ENCODE assay signal across 8 mouse cellular contexts in genomic region chr4:133353367-133354365, GRCm38 (mm10). TPM values are rescaled to one million over a fixed set of nuclear protein-coding genes. Genes with fewer than 3 reads are reported as not detected.
DNase-seq lines count a peak whose midpoint lies in the region; ATAC-seq lines count a peak whose summit lies in the region.

TSS of gene Wdtc1 (minus strand) at chr4:133353481.

- H3K36me3 ChIP-seq in forebrain, embryonic 13.5 days (ENCODE audit: poor library complexity, severe bottlenecking): no peaks in the 10 kb centered on the region
- H3K36me3 ChIP-seq in hindbrain, embryonic 10.5 days: no peaks in the 10 kb centered on the region
- H3K36me3 ChIP-seq in liver, embryonic 11.5 days (ENCODE audit: control insufficient read depth, insufficient read depth, low read length): no peaks in the 10 kb centered on the region
- no peaks in the 10 kb centered on the region for H3K36me3 ChIP-seq in neural tube, embryonic 12.5 days

- H3K27me3 ChIP-seq in forebrain, embryonic 13.5 days: no peaks in the 10 kb centered on the region
- H3K27me3 ChIP-seq in hindbrain, embryonic 10.5 days (ENCODE audit: insufficient read depth, poor library complexity, severe bottlenecking): no peaks in the 10 kb centered on the region
- no peaks in the 10 kb centered on the region for H3K27me3 ChIP-seq in liver, embryonic 11.5 days (replicated peaks; ENCODE audit: control insufficient read depth, insufficient read depth, low read length)
- no peaks in the 10 kb centered on the region for H3K27me3 ChIP-seq in neural tube, embryonic 12.5 days (replicated peaks)

- no peak within 1 kb of the TSS for H3K9ac ChIP-seq in forebrain, embryonic 13.5 days
- no peak within 1 kb of the TSS for H3K9ac ChIP-seq in liver, embryonic 11.5 days (ENCODE audit: low read depth, low read length)
- H3K9ac ChIP-seq in neural tube, embryonic 12.5 days: no peak within 1 kb of the TSS

- no peak within 1 kb of the TSS for H3K4me3 ChIP-seq in forebrain, embryonic 13.5 days
- H3K4me3 ChIP-seq in hindbrain, embryonic 10.5 days: no peak within 1 kb of the TSS
- no peak within 1 kb of the TSS for H3K4me3 ChIP-seq in liver, embryonic 11.5 days (ENCODE audit: low read depth, low read length)
- H3K4me3 ChIP-seq in neural tube, embryonic 12.5 days: no peak within 1 kb of the TSS

- no peak for ATAC-seq in forebrain, embryonic 13.5 days
- ATAC-seq in liver, embryonic 11.5 days (replicated peaks; ENCODE audit: low FRiP score): peak; percentile 49
- ATAC-seq in neural tube, embryonic 12.5 days (ENCODE audit: low FRiP score, low read depth): no peak
- ATAC-seq in CD4-positive, CD25-positive, alpha-beta regulatory T cell, adult 4 months: no peak

- H3K4me1 ChIP-seq in forebrain, embryonic 13.5 days: no peaks in the 10 kb centered on the region
- no peaks in the 10 kb centered on the region for H3K4me1 ChIP-seq in hindbrain, embryonic 10.5 days (replicated peaks)
- H3K4me1 ChIP-seq in liver, embryonic 11.5 days (replicated peaks; ENCODE audit: control insufficient read depth, insufficient read depth, low read length): 0 out of 2 replicates have a peak, but pooled peaks cover 2% of the 10 kb centered on the region
- no peaks in the 10 kb centered on the region for H3K4me1 ChIP-seq in neural tube, embryonic 12.5 days

- H3K27ac ChIP-seq in forebrain, embryonic 13.5 days: no peak within 1 kb of the TSS
- H3K27ac ChIP-seq in hindbrain, embryonic 10.5 days: no peak within 1 kb of the TSS
- H3K27ac ChIP-seq in liver, embryonic 11.5 days (ENCODE audit: low read depth, low read length): no peak within 1 kb of the TSS
- no peak within 1 kb of the TSS for H3K27ac ChIP-seq in neural tube, embryonic 12.5 days

- DNase-seq in urinary bladder, adult 2 months (ENCODE audit: low spot score): no peak
- no peak for DNase-seq in urinary bladder, postnatal 10 days (ENCODE audit: low spot score)
- no peak for DNase-seq in hindbrain, embryonic 10.5 days (ENCODE audit: low spot score)
- no peak for DNase-seq in liver, embryonic 11.5 days (ENCODE audit: low spot score)
- no peak for DNase-seq in spleen, adult 18-20 months

- no peak within 1 kb of the TSS for H3K4me2 ChIP-seq in forebrain, embryonic 13.5 days
- peak within 1 kb of the TSS; percentile 38 for H3K4me2 ChIP-seq in liver, embryonic 11.5 days
- no peak within 1 kb of the TSS for H3K4me2 ChIP-seq in neural tube, embryonic 12.5 days (replicated peaks)

- H3K9me3 ChIP-seq in forebrain, embryonic 13.5 days (replicated peaks): no peaks in the 10 kb centered on the region
- H3K9me3 ChIP-seq in hindbrain, embryonic 10.5 days: no peaks in the 10 kb centered on the region
- no peaks in the 10 kb centered on the region for H3K9me3 ChIP-seq in liver, embryonic 11.5 days (ENCODE audit: control insufficient read depth, low read length)
- H3K9me3 ChIP-seq in neural tube, embryonic 12.5 days: no peaks in the 10 kb centered on the region

- WGBS in forebrain, embryonic 13.5 days: 92% methylated on average over 23 of the region's 23 CpGs
- WGBS in hindbrain, embryonic 10.5 days: 92% methylated on average over 23 of the region's 23 CpGs
- 75% methylated on average over 23 of the region's 23 CpGs for WGBS in liver, embryonic 11.5 days
- 86% methylated on average over 23 of the region's 23 CpGs for WGBS in neural tube, embryonic 12.5 days

RNA-seq across cellular contexts. Expression of gene Wdtc1, which starts in this region (rescaled TPM):
- polyA plus RNA-seq in urinary bladder, adult 2 months (2012; rRNA removed): 24.7 and 35.5 TPM in 2 replicates
- 14.0 and 16.9 TPM in 2 replicates for polyA plus RNA-seq in forebrain, embryonic 13.5 days (2015; fragmentation: Nextera tagmentation; extraction: Ambion mirVana)
- 19.5 and 22.0 TPM in 2 replicates for polyA plus RNA-seq in hindbrain, embryonic 10.5 days (2016; fragmentation: Nextera tagmentation; extraction: Ambion mirVana)
- polyA plus RNA-seq in liver, embryonic 11.5 days (2014; fragmentation: Nextera tagmentation; extraction: Ambion mirVana): 14.0 and 14.5 TPM in 2 replicates
- 22.3 and 28.3 TPM in 2 replicates for polyA plus RNA-seq in neural tube, embryonic 12.5 days (2016; fragmentation: Nextera tagmentation; extraction: Ambion mirVana)
- 1 to 10 TPM; 4.2 to 7.8 TPM for polyA plus RNA-seq in CD4-positive, CD25-positive, alpha-beta regulatory T cell, adult 4 months (2017; shearing (Covaris generic))
